Mouse (Mus musculus): ENCODE results near the gene Taco1. TPM values are rescaled to one million over a fixed set of nuclear protein-coding genes. Genes with fewer than 3 reads are reported as not detected.

Gene Taco1
- total RNA-seq, 2 experiments from 2014 or later = 25.3 to 31.4 TPM

DNA sequence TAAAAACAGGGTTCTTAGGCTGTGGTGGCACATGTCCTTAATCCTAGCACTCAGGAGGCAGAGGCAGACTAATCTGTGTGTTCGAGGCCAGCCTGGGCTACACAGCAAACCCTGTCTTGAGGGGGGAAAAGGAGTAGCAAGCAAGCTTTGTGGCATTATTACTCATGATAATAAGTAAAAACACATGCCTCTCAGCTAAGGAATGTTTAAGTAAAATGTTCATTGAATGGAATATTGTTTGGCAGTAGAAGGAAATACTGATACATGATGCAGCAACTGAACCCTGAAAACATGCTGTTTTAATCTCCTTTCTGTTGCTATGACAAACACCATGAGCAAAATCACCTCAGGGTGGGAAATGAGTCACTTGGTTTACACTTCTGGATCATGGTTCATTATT, 4.5 kb upstream of the Taco1 start:
- no peak for DNase-seq

DNA sequence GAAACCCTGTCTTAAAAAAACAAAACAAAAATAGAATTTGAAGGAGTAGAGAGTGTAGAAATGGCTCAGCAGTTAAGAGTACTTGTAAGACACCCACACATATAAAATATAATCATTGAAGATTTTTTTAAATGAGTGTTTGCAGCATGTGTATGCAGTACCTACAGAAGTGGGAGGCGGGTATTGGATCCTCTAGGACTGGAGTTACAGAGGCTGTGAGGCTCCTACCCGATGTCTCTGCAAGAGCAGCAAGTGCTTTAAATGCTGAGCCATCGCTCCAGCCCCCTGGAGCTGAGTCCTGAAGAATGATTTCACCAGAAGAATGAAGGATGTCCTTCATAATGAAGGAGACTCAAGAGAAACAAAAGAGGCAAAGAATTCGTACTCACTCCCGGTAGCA, 2.1 kb upstream of the Taco1 start:
- no peak for DNase-seq

DNA sequence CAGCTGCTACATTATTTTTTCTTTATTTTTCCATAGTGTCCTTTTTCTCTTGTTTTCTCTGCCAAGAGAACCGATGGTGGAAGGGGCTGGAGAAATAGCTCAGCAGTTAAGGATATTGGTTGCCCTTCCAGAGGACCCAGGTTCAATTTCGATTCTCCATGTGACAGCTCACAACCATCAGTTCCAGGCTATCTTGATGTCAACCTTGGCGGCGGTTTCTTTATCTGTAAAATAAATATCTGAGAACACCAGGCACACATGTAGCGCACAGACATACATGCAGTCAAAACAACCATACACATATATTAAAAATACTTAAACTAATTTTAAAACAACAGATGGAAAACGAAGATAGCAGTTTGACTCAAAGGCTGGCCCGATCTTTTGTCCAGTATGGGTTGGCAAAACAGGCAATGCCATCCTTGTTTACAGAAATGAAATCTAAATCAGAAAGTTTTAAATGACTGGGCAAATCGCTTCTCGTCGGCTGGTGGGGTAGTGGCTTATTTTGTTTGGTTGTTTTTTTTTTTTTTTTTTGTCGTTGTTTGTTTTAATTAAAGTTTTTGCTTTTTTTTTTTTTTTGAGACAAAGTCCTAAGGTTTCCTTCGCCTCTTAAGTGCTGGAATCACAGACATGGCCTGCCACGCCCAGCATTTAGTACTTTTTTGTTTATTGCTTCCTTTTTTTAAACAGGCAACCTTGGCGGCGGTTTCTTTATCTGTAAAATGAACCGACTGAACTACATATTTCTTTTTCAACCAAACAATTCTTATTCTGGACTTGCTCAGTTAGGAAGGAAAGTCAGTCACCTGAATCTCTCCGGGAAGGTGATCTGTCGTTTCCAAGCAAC, 563 bp upstream of the Taco1 start:
- DNase-seq = no peak

DNA sequence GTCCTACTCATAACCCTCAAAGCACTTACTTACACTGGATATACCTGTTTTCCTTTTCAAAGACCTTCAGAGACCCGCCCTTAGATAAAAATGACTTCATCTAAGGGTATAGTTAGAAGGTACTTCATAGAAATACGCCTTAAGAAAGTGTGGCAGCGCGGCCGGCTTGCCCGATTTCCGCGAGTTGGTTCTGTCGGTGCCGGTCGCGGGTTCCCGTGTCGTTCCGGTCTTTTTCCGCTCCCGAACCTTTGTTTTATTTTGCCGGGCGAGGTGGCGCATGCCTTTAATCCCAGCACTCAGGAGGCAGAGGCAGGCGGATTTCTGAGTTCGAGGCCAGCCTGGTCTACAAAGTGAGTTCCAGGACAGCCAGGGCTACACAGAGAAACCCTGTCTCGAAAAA, 755 bp downstream of the Taco1 start:
- DNase-seq = peak; percentile 67

DNA sequence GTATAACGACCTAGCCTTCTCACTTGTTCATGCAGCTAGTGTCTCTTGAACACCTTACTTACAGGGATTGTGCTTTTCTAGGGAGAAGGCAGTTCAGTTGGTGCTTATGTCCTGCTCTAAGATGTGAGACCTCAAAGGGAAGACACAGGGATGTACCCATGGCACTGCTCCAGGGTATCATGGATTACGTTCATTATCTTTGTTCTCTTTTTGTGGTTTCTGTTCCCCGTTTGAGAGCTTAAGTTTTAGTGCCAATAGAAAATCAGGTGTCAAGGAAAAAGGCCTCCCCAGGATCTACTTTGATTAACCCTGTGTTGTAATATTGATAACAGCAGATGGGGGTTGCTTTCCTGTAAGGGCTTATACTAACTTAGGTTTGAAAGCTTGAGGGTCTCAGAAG, 7.9 kb downstream of the Taco1 start:
- no peak for DNase-seq

DNA sequence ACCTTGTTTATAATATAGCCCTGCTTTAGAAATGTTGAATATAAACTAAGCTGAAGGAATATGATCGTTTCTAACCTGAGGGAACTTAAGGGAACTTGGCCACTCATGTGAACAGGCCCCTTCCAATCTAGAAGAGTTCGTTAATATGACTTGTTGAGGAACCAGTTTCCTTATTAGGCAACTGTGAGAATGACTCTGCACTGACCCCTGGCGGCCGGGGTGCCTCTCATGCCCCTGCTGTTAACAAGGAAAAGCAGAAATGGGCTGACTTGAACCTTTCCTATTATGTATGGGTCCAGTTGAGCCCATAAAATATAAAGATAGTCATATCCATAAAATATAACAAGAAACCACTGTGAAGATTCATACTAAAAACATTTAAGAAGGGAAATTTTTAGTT, 10.5 kb downstream of the Taco1 start:
- peak; percentile 78 for DNase-seq

DNA sequence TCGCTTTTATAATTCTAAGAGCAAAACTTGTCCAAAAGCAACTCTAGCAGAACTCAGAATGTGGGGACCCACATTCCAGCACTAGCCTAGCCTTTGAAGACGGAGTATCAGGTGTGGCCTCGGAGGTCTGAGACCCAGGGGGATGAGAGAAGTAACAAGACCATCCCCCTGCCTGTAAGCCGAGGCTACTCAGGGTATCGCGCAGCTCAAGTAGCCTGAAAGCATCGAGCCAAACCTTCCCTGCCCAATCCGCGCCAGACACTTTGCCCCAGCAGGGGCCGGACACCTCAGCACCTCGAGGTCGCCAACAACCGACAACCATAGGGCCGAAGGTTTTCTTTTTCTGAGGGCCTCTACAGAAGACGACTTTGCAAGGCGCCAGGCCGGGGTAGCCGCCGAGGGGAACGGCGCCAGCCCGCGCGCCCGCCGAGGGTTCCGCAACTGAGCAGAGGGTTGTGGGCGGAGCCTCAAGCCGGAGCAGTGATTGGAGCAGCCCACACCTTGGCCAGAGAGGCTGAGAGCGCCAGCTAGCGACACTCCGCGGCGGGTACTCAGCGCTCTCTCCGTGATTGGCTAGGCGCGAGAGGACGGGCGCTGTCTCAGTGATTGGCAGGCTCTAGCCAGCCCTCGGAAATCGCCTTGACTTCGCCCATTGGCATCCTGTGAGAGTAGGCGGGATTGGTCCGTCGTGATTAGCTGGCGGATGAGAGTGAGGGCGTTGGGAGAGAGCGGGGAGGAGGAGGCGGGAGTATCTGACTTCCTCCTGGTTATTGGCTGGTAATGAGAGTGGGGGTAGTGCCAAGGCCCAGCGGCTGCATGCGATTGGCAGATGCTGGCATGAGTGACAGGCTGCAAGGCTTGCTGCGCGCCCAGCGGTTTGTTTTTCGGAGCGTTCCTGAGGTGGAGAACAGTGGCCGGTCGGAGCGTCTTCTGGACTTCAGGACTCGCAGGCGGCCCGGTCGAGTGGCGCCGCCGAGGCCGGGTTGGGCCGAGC, 18.1 kb downstream of the Taco1 start, which contains the start of gene Map3k3:
TSS of gene Map3k3 (plus strand) at position 906 of the 994 bp plus-strand sequence.
- peak; percentile 96 for DNase-seq

DNA sequence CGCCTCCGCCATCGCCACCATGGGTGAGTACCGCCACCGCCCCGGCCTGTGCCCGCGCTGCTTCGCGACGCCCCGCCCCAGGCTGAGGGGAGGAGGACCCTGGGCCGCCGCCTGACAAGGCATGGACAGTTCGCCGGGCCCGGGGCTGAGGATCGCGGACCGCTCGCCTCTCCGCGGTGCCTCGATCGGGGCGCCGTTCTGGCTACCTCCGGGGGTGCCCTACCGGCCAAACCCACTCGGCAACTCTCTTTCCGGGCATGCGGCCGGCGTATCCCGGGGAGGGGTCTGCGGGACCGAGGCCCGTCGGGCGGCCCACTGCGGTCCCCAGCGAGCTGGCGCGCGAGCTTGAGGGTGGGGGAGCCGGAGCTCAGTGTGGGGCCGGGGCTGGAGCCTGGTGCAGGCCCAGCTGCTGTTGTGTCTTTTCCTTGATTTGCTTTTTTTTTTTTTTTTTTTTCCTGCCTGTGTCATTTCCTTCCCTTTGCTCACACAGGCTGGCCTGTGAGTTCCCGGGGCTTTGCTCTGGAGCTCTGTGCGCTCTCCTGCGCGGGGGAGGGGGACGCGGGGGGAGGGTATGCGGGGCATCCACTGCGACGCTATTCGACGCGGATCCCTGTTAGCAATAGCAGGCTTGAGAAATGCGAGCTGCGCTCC, 19.2 kb downstream of the Taco1 start:
- DNase-seq = peak; percentile 82

DNA sequence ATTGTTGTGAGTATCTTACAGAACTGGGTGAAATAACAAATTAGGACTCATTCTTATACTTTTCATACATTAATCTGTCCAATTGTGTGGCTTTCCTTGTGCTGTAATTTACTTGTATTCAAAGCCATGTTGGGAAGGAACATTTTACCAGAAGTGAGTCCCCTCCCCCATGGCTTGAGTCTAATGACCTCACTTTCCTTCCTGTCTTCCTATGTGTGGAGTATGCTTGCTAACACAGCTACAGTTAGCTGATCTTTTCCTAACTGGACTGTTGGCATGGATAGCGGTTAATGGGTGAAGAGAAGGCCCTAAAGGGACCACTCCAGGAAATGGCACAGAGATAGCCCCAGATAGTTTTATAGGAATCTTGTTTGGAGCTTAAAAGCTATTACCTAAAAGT, 32.4 kb downstream of the Taco1 start:
- DNase-seq = no peak

DNA sequence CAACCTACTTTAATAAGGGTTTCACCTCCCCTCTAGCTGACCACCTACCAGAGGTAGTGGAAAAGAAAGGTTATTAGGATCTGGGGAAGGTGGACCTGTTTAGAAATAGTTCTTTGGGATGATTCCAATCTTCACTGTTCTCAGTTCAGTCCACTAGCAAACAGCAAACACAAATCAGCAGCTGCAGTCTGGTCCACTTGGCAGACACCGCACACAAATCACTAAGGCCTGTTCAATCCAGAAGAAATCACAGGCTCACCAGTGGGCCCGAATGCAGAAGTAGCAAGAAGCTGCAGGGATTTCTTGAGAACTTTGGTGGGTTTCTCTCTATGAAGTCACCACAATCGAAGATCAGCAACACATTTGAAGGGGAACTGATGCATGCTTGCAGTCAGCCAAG, 37.0 kb downstream of the Taco1 start:
- DNase-seq = no peak

DNA sequence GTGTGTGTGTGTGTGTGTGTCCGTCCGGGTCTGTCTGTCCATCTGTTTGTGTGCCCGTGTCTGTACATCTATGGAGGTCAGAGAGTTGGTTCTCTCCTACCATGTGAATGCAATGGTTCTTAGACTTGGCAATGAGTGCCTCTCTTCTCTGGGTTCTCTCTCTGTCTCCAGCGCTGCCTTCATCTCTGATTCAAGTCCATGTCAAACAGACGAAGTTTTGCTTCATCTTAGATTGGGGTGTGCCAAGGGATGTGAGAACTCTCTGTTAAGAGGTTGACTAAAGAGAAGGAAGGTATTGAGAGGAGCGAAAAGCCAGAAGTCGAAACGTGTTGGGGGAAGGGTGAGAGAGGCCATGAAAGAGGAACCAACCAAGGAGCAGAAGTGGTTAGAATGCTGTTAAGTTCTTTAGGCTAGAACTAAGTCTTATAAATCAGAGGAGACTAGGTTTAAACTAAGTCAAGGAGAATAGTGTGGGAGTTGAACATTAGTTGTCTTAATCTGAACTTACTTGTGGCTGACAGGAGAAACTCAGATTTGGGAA, 40.3 kb downstream of the Taco1 start:
- DNase-seq = no peak

DNA sequence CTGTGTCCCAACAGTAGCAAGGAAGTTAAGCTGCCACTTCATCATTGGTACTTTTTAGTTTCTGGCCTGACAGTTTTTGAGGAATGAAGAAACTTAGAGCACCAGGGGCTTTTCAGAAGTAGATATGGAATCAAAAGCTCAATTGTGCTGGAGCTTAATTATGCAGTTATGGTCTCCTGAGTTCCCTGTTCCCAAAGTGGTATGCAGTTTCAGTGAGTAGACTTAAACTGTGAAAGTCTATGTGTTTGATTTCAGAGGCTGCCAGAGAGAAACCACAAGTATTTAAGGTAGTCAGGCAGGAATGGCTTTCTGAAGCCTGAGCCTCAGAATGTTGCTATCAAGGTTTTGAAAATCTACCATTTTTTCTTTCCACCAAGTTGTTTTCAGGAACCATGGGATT, 45.8 kb downstream of the Taco1 start:
- DNase-seq = no peak

DNA sequence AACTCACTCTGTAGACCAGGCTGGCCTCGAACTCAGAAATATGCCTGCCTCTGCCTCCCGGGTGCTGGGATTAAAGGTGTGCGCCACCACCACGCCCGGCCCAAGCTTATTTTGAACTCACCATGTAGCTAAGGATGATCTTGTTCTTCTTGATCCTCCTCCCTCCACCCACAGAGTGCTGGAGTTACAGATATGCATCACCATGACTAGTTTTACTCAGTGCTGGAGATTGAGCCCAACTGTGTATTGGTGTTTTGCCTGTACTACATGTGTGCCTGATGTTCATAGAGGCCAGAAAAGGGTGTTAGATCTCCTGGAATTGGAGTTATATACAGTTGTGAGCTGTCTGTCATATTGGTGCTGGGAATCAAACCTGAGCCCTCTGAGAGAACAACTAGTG, 56.4 kb downstream of the Taco1 start:
- no peak for DNase-seq

DNA sequence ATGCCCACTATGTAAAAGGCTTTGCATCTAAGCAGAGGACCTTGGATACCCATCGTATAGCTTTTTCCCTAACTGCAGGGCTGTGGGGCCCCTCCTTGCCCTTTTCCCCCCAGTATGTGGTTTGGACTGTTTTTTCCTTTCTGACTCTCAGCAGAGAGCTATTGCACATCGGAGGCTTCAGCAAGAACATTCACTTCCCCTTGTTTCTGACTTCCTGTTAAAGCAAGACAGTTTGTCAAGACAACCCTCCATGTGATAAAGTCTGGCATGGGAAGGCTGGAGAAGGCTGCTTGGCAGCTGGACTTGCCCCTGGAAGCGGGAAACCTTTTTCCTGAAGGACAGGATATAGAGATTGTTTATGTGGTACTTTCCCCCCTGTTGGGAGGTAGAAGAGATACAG, 56.9 kb downstream of the Taco1 start:
- DNase-seq = no peak

Other genes with a start within 250 kb of the Taco1 start
- 1 to 10 TPM; 5.8 to 6.6 TPM for gene Cyb561, start 112.7 kb upstream of the Taco1 start, total RNA-seq (2021)
- gene Ace, start 98.1 kb upstream of the Taco1 start, total RNA-seq (2021) = 10 to 100 TPM; 40.0 to 40.5 TPM
- gene Ace3, start 71.4 kb upstream of the Taco1 start, total RNA-seq (2021) = not detected
- gene Kcnh6, start 57.9 kb upstream of the Taco1 start, total RNA-seq (2021) = not detected
- gene Dcaf7, start 29.2 kb upstream of the Taco1 start, total RNA-seq (2021) = 10 to 100 TPM; 39.2 to 40.9 TPM
- 10 to 100 TPM; 26.5 to 33.3 TPM for gene Map3k3, start 18.6 kb downstream of the Taco1 start, total RNA-seq (2021)
- gene Gm10840, start 94.8 kb downstream of the Taco1 start, total RNA-seq (2021) = not detected
- 10 to 100 TPM; 13.2 to 18.1 TPM for gene Limd2, start 94.8 kb downstream of the Taco1 start, total RNA-seq (2021)
- gene Strada, start 136.1 kb downstream of the Taco1 start, total RNA-seq (2021) = 10 to 100 TPM; 21.5 to 22.8 TPM
- 10 to 100 TPM; 73.6 to 75.8 TPM for gene Ccdc47, start 150.3 kb downstream of the Taco1 start, total RNA-seq (2021)
- 10 to 100 TPM; 30.1 to 35.8 TPM for gene Ddx42, start 150.9 kb downstream of the Taco1 start, total RNA-seq (2021)
- 10 to 100 TPM; 27.4 to 32.8 TPM for gene Ftsj3, start 190.0 kb downstream of the Taco1 start, total RNA-seq (2021)
- 100 to 1,000 TPM; 134 to 152 TPM for gene Psmc5, start 190.1 kb downstream of the Taco1 start, total RNA-seq (2021)
- 10 to 100 TPM; 23.6 to 27.3 TPM for gene Smarcd2, start 206.9 kb downstream of the Taco1 start, total RNA-seq (2021)
- gene Tcam1, start 210.6 kb downstream of the Taco1 start, total RNA-seq (2021) = under 1 TPM; 0.09 to 0.21 TPM
- gene Gh, start 235.8 kb downstream of the Taco1 start, total RNA-seq (2021) = not detected
- gene Cd79b, start 248.7 kb downstream of the Taco1 start, total RNA-seq (2021) = 1 to 10 TPM in 1 of 2 experiments, under 1 TPM in 1; 0.80 to 2.8 TPM